Mouse (Mus musculus) adrenal gland, postnatal 36 days (tissue): ENCODE data around the gene Olfr215. TPM values are rescaled to one million over a fixed set of nuclear protein-coding genes. Genes with fewer than 3 reads are reported as not detected.
"Not testable (repeated sequence)": the region's sequence is repeated elsewhere in the genome, so short reads cannot be mapped to it uniquely, and the experiment has no call there.

Experiments
- DNase-seq, 2 experiments: peaks; one replicate each; pipeline ENCODE4 v3.0.0; 2021; ENCODE audit warnings: mixed read lengths in 1 of 2
- long read RNA-seq, 2 experiments: library from polyadenylated mRNA; stranded (forward); transcript quantifications; one replicate each; pipeline ENCODE4 v2.0.0; 2021; ENCODE audit warnings: borderline sequencing depth in 2 of 2
- total RNA-seq, 2 experiments: library from RNA; stranded (reverse); gene quantifications; 2 replicates each; pipeline ENCODE4 v1.2.3; 2021

Gene Olfr215
- not detected for total RNA-seq
- long read RNA-seq, experiment 1, result 0 reads
- long read RNA-seq, experiment 2, result 0 reads

- no peak for DNase-seq
These were observed at the start of gene Olfr215 for GRCm38 (mm10) chr6:116584095-116584494. Olfr215 (minus strand) TSS chr6:116584195.

GRCm38 (mm10) chr6:116632129-116632528 lies 48.1 kb upstream of the Olfr215 start:
- DNase-seq, result peak; percentile 83 to 90

- no peak for DNase-seq
These were observed 45.8 kb upstream of the Olfr215 start for GRCm38 (mm10) chr6:116629766-116630165.

- peak; percentile 70 to 82 for DNase-seq
These were observed 44.7 kb upstream of the Olfr215 start, which contains the start of gene Zfp422 for GRCm38 (mm10) chr6:116628539-116629171. Zfp422 (minus strand) TSS chr6:116628999.

- no peak for DNase-seq
These were observed 44.1 kb upstream of the Olfr215 start for GRCm38 (mm10) chr6:116628095-116628494.

GRCm38 (mm10) chr6:116626417-116626816 lies 42.4 kb upstream of the Olfr215 start:
- DNase-seq, result not testable (repeated sequence)

- DNase-seq, result no peak
These were observed 37.5 kb upstream of the Olfr215 start for GRCm38 (mm10) chr6:116621318-116622023.

- no peak for DNase-seq
These were observed 34.1 kb upstream of the Olfr215 start for GRCm38 (mm10) chr6:116618073-116618472.

GRCm38 (mm10) chr6:116615719-116616118 lies 31.7 kb upstream of the Olfr215 start:
- DNase-seq, result no peak

- no peak for DNase-seq
These were observed 23.2 kb upstream of the Olfr215 start for GRCm38 (mm10) chr6:116607230-116607629.

GRCm38 (mm10) chr6:116600969-116601368 lies 17.0 kb upstream of the Olfr215 start:
- not testable (repeated sequence) for DNase-seq

GRCm38 (mm10) chr6:116569834-116570233 lies 14.2 kb downstream of the Olfr215 start:
- DNase-seq, result peak; percentile 4 to 10

GRCm38 (mm10) chr6:116554952-116555351 lies 29.0 kb downstream of the Olfr215 start:
- no peak for DNase-seq

- no peak for DNase-seq
These were observed 30.1 kb downstream of the Olfr215 start, which contains the start of gene Olfr214 for GRCm38 (mm10) chr6:116553935-116554334. Olfr214 (plus strand) TSS chr6:116554235.

- not testable (repeated sequence) for DNase-seq
These were observed 33.2 kb downstream of the Olfr215 start, which contains the start of gene Gm5580 for GRCm38 (mm10) chr6:116550841-116551240. Gm5580 (plus strand) TSS chr6:116551141.

- DNase-seq, result no peak
These were observed 41.5 kb downstream of the Olfr215 start for GRCm38 (mm10) chr6:116542500-116542899.

GRCm38 (mm10) chr6:116538156-116538555 lies 45.8 kb downstream of the Olfr215 start, which contains the start of gene Olfr213:
Olfr213 (plus strand) TSS chr6:116538456.
- no peak for DNase-seq

Other genes with a start within 250 kb of the Olfr215 start
- gene March8, start 246.2 kb downstream of the Olfr215 start, total RNA-seq, result 10 to 100 TPM; 52.1 to 71.6 TPM
- 1 to 10 TPM; 1.4 to 1.8 TPM for gene Alox5, start 123.0 kb downstream of the Olfr215 start, total RNA-seq
- not detected for gene Olfr211, start 95.1 kb downstream of the Olfr215 start, total RNA-seq
- under 1 TPM in 1 of 2 experiments, not detected in 1; 0.13 TPM for gene Olfr212, start 77.7 kb downstream of the Olfr215 start, total RNA-seq
- not detected for gene Olfr213, start 45.7 kb downstream of the Olfr215 start, total RNA-seq
- gene Gm5580, start 33.1 kb downstream of the Olfr215 start, total RNA-seq, result 1 to 10 TPM; 3.0 to 4.5 TPM
- gene Olfr214, start 30.0 kb downstream of the Olfr215 start, total RNA-seq, result not detected
- gene Zfp422, start 44.8 kb upstream of the Olfr215 start, total RNA-seq, result 10 to 100 TPM; 19.7 to 23.0 TPM
- gene Depp1, start 66.4 kb upstream of the Olfr215 start, total RNA-seq, result 10 to 100 TPM in 1 of 2 experiments, 1 to 10 TPM in 1; 7.0 to 20.2 TPM
- 1 to 10 TPM; 2.8 to 4.7 TPM for gene Rassf4, start 89.8 kb upstream of the Olfr215 start, total RNA-seq
- gene Tmem72, start 132.7 kb upstream of the Olfr215 start, total RNA-seq, result under 1 TPM; 0.07 TPM